Mouse (Mus musculus): ENCODE measurements around the gene Sectm1a. TPM values are rescaled to one million over a fixed set of nuclear protein-coding genes. Genes with fewer than 3 reads are reported as not detected.

Sectm1a gene
- polyA plus RNA-seq, 1 experiment from 2014 or later, result not detected

GRCm38 (mm10) chr11:121059471-121059870 is 21.5 kb downstream of the Sectm1a start:
- H3K27me3 ChIP-seq (ENCODE audit: control insufficient read depth, insufficient read depth, low read depth, low read length), result no peaks in the 10 kb centered on the region
- H3K36me3 ChIP-seq (ENCODE audit: control insufficient read depth, insufficient read depth, low read length), result no peaks in the 10 kb centered on the region
- no peak overlapping the region for H3K4me2 ChIP-seq (ENCODE audit: low read length)
- no peaks in the 10 kb centered on the region for H3K9me3 ChIP-seq (replicated peaks; ENCODE audit: control insufficient read depth, low read length, poor library complexity, severe bottlenecking)
- H3K4me1 ChIP-seq (ENCODE audit: control insufficient read depth, insufficient read depth, low read length), result no peaks in the 10 kb centered on the region
- H3K27ac ChIP-seq (ENCODE audit: low read length), result no peak overlapping the region
- no peak overlapping the region for H3K9ac ChIP-seq (ENCODE audit: low read depth, low read length)
- H3K4me3 ChIP-seq (ENCODE audit: low read depth, low read length), result no peak overlapping the region
- WGBS, result 88% methylated on average over 4 of the region's 4 CpGs
- ATAC-seq, result no peak

DNA sequence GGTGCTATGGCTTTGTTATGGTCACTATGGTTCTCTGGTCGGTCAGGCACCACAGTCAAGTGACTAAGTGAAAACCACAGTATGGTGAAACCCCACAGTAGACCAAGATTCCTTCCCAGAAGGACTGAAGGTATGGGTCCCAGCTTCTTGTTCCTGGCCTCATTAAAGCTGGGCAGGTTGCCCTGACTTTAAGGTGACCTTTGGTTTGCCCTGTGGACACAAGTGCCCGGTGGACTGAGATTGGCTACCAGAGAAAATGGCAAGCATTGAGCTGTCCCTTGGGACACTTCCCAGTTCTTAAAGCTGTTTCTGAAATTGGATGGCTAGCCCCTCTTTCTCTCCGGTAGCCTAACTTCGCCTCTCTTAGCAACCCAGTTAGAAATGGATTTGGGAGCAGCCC is 22.1 kb downstream of the Sectm1a start:
- no peak overlapping the region for H3K27ac ChIP-seq (ENCODE audit: low read length)
- H3K36me3 ChIP-seq (ENCODE audit: control insufficient read depth, insufficient read depth, low read length), result no peaks in the 10 kb centered on the region
- no peaks in the 10 kb centered on the region for H3K9me3 ChIP-seq (replicated peaks; ENCODE audit: control insufficient read depth, low read length, poor library complexity, severe bottlenecking)
- no peak overlapping the region for H3K9ac ChIP-seq (ENCODE audit: low read depth, low read length)
- WGBS, result 96% methylated on average over 4 of the region's 4 CpGs
- H3K4me2 ChIP-seq (ENCODE audit: low read length), result no peak overlapping the region
- no peaks in the 10 kb centered on the region for H3K27me3 ChIP-seq (ENCODE audit: control insufficient read depth, insufficient read depth, low read depth, low read length)
- ATAC-seq, result no peak
- no peak overlapping the region for H3K4me3 ChIP-seq (ENCODE audit: low read depth, low read length)
- no peaks in the 10 kb centered on the region for H3K4me1 ChIP-seq (ENCODE audit: control insufficient read depth, insufficient read depth, low read length)

DNA sequence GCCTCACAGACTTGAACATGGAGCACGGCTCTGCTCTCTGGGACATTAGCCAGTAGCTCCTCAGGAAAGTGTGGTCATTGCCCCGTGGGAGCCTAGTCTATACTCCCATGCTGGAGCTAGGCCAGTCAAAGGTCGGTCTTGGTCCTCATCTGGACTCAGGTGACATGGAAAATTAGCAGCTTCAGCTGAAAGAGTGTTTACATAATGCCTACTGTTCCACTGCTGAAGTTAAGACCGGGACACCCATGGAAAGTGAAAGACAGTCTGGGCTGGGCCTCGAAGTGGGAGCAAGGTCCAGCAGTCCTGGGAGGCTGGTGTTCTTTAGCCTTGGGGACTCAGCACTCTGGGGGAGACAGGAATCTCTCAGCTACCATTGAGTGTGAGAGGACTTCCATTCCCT is 22.9 kb downstream of the Sectm1a start:
- H3K4me2 ChIP-seq (ENCODE audit: low read length), result no peak overlapping the region
- 86% methylated on average over 5 of the region's 5 CpGs for WGBS
- ATAC-seq, result no peak
- no peaks in the 10 kb centered on the region for H3K4me1 ChIP-seq (ENCODE audit: control insufficient read depth, insufficient read depth, low read length)
- H3K9ac ChIP-seq (ENCODE audit: low read depth, low read length), result no peak overlapping the region
- no peaks in the 10 kb centered on the region for H3K27me3 ChIP-seq (ENCODE audit: control insufficient read depth, insufficient read depth, low read depth, low read length)
- no peaks in the 10 kb centered on the region for H3K9me3 ChIP-seq (replicated peaks; ENCODE audit: control insufficient read depth, low read length, poor library complexity, severe bottlenecking)
- no peaks in the 10 kb centered on the region for H3K36me3 ChIP-seq (ENCODE audit: control insufficient read depth, insufficient read depth, low read length)
- H3K27ac ChIP-seq (ENCODE audit: low read length), result no peak overlapping the region
- no peak overlapping the region for H3K4me3 ChIP-seq (ENCODE audit: low read depth, low read length)

- Histone ChIP-seq H3K27ac (ENCODE audit: low read length) (no peak overlapping the region), H3K4me2 (ENCODE audit: low read length) (no peak overlapping the region), H3K36me3 (ENCODE audit: control insufficient read depth, insufficient read depth, low read length) (no peaks in the 10 kb centered on the region), H3K27me3 (ENCODE audit: control insufficient read depth, insufficient read depth, low read depth, low read length) (no peaks in the 10 kb centered on the region), H3K9ac (ENCODE audit: low read depth, low read length) (no peak overlapping the region), H3K4me1 (ENCODE audit: control insufficient read depth, insufficient read depth, low read length) (no peaks in the 10 kb centered on the region), H3K9me3 (replicated peaks; ENCODE audit: control insufficient read depth, low read length, poor library complexity, severe bottlenecking) (no peaks in the 10 kb centered on the region), H3K4me3 (ENCODE audit: low read depth, low read length) (no peak overlapping the region)
- 77% methylated on average over 7 of the region's 7 CpGs for WGBS
- ATAC-seq, result no peak
These were observed 24.3 kb downstream of the Sectm1a start for GRCm38 (mm10) chr11:121056536-121057236.

- H3K4me1 ChIP-seq (ENCODE audit: control insufficient read depth, insufficient read depth, low read length), result no peaks in the 10 kb centered on the region
- no peak overlapping the region for H3K4me2 ChIP-seq (ENCODE audit: low read length)
- H3K4me3 ChIP-seq (ENCODE audit: low read depth, low read length), result no peak overlapping the region
- H3K36me3 ChIP-seq (ENCODE audit: control insufficient read depth, insufficient read depth, low read length), result no peaks in the 10 kb centered on the region
- no peaks in the 10 kb centered on the region for H3K9me3 ChIP-seq (replicated peaks; ENCODE audit: control insufficient read depth, low read length, poor library complexity, severe bottlenecking)
- no peak overlapping the region for H3K9ac ChIP-seq (ENCODE audit: low read depth, low read length)
- ATAC-seq, result no peak
- H3K27ac ChIP-seq (ENCODE audit: low read length), result no peak overlapping the region
- 14% methylated on average over 8 of the region's 8 CpGs for WGBS
- no peaks in the 10 kb centered on the region for H3K27me3 ChIP-seq (ENCODE audit: control insufficient read depth, insufficient read depth, low read depth, low read length)
These were observed 27.5 kb downstream of the Sectm1a start for GRCm38 (mm10) chr11:121053536-121053935.

DNA sequence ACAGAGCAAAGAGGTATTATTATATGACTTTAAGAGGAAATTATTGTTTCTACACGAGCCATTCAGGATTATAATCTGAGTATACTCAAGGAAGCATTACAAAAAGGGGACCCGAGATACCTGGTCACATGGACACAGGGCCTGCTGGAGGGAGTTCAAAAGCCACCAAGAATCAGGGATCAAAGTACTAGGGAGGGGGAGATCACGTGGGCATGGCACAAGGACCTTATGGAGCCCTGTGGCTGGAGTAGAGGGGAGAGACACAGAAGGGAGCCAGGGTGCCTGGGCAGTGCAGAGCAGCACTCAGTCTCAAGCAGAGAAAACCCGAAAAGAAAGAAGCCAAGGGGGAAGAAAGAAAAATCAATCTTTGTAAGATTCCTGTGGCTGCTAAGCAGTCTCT is 28.6 kb downstream of the Sectm1a start:
- WGBS, result 75% methylated on average over 4 of the region's 4 CpGs

DNA sequence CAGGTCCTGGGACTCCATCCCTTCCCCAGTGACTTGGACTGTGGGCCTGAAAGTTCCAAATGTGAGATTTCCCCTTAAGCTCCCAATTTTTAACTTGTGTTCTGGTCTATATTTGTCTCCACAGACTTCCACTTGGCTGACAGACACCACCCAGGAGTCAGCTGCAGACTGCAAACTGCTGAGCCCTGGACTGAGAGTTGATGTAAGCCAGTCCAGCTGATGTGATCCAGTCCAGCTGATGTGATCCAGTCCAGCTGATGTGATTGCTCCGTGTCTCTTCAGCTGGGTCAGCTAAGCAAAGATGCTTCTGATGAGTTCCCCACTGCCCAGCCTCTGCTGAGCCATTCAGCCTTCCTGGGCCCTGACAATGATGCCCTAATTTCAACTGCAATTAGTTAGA is 29.2 kb downstream of the Sectm1a start:
- no peaks in the 10 kb centered on the region for H3K9me3 ChIP-seq (replicated peaks; ENCODE audit: control insufficient read depth, low read length, poor library complexity, severe bottlenecking)
- H3K27me3 ChIP-seq (ENCODE audit: control insufficient read depth, insufficient read depth, low read depth, low read length), result no peaks in the 10 kb centered on the region; the same call in 1 of the 2 replicates
- no peak overlapping the region for H3K4me3 ChIP-seq (ENCODE audit: low read depth, low read length)
- WGBS, result 54% methylated on average over 1 of the region's 1 CpGs
- H3K4me1 ChIP-seq (ENCODE audit: control insufficient read depth, insufficient read depth, low read length), result no peaks in the 10 kb centered on the region
- no peak overlapping the region for H3K4me2 ChIP-seq (ENCODE audit: low read length)
- no peaks in the 10 kb centered on the region for H3K36me3 ChIP-seq (ENCODE audit: control insufficient read depth, insufficient read depth, low read length)
- no peak for ATAC-seq
- no peak overlapping the region for H3K27ac ChIP-seq (ENCODE audit: low read length)
- H3K9ac ChIP-seq (ENCODE audit: low read depth, low read length), result no peak overlapping the region

More for the DNA sequence above, 28.6 kb downstream of the Sectm1a start:
- no peak for ATAC-seq
- Histone ChIP-seq H3K36me3 (ENCODE audit: control insufficient read depth, insufficient read depth, low read length) (no peaks in the 10 kb centered on the region), H3K4me1 (ENCODE audit: control insufficient read depth, insufficient read depth, low read length) (no peaks in the 10 kb centered on the region), H3K27ac (ENCODE audit: low read length) (no peak overlapping the region), H3K9ac (ENCODE audit: low read depth, low read length) (no peak overlapping the region), H3K27me3 (ENCODE audit: control insufficient read depth, insufficient read depth, low read depth, low read length) (no peaks in the 10 kb centered on the region), H3K9me3 (replicated peaks; ENCODE audit: control insufficient read depth, low read length, poor library complexity, severe bottlenecking) (no peaks in the 10 kb centered on the region), H3K4me3 (ENCODE audit: low read depth, low read length) (no peak overlapping the region), H3K4me2 (ENCODE audit: low read length) (no peak overlapping the region)

DNA sequence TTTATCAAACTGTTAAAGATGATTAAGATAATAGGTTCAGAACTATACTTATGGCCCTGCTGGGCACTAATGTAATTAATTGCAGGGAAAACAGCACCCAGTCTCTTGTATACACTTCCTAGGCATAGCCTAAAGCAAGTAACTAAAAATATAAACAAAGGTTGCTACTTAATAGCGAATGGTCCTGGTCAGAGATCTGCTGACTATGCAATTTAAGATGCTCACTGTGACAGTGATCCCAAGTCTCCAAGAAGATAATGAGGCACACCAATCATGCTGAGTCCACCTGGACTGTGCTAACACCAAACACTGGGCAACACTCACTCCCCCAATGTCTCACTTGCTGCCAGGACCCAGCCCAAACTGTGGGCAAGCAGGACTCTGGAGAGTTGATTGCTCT is 31.2 kb downstream of the Sectm1a start:
- 68% methylated on average over 1 of the region's 1 CpGs for WGBS

GRCm38 (mm10) chr11:121047826-121048399 is 33.1 kb downstream of the Sectm1a start:
- no peaks in the 10 kb centered on the region; the same call in 1 of the 2 replicates for H3K27me3 ChIP-seq (ENCODE audit: control insufficient read depth, insufficient read depth, low read depth, low read length)
- H3K4me1 ChIP-seq (ENCODE audit: control insufficient read depth, insufficient read depth, low read length), result no peaks in the 10 kb centered on the region
- no peak overlapping the region for H3K27ac ChIP-seq (ENCODE audit: low read length)
- no peak overlapping the region for H3K4me3 ChIP-seq (ENCODE audit: low read depth, low read length)
- 78% methylated on average over 2 of the region's 2 CpGs for WGBS
- H3K9ac ChIP-seq (ENCODE audit: low read depth, low read length), result no peak overlapping the region
- no peaks in the 10 kb centered on the region for H3K36me3 ChIP-seq (ENCODE audit: control insufficient read depth, insufficient read depth, low read length)
- no peak overlapping the region for H3K4me2 ChIP-seq (ENCODE audit: low read length)
- no peaks in the 10 kb centered on the region for H3K9me3 ChIP-seq (replicated peaks; ENCODE audit: control insufficient read depth, low read length, poor library complexity, severe bottlenecking)
- ATAC-seq, result no peak

More for the DNA sequence above, 31.2 kb downstream of the Sectm1a start:
- H3K9me3 ChIP-seq (replicated peaks; ENCODE audit: control insufficient read depth, low read length, poor library complexity, severe bottlenecking), result no peaks in the 10 kb centered on the region
- no peak overlapping the region for H3K9ac ChIP-seq (ENCODE audit: low read depth, low read length)
- no peaks in the 10 kb centered on the region for H3K4me1 ChIP-seq (ENCODE audit: control insufficient read depth, insufficient read depth, low read length)
- H3K36me3 ChIP-seq (ENCODE audit: control insufficient read depth, insufficient read depth, low read length), result no peaks in the 10 kb centered on the region
- H3K27me3 ChIP-seq (ENCODE audit: control insufficient read depth, insufficient read depth, low read depth, low read length), result no peaks in the 10 kb centered on the region; the same call in 1 of the 2 replicates
- H3K4me3 ChIP-seq (ENCODE audit: low read depth, low read length), result no peak overlapping the region
- ATAC-seq, result no peak
- no peak overlapping the region for H3K4me2 ChIP-seq (ENCODE audit: low read length)
- no peak overlapping the region for H3K27ac ChIP-seq (ENCODE audit: low read length)

All from midbrain, embryonic 16.5 days (tissue).